Mouse (Mus musculus) ES-E14 (cell line): ENCODE measurements around the gene Dnajc11. TPM values are rescaled to one million over a fixed set of nuclear protein-coding genes. Genes with fewer than 3 reads are reported as not detected.
A peak's percentile ranks its signal among the peaks of the same experiment; 100 is the strongest.

Experiments
- DNase-seq: peaks from one replicate; pipeline ENCODE4 v3.0.0-alpha.2; 2013; ENCODE audit warnings: low read depth, low spot score
- H3K27ac ChIP-seq: 2 replicates; pipeline ENCODE4 v1.5.1; 2012; ENCODE audit warnings: low read depth, mild to moderate bottlenecking, low read length, moderate library complexity, mixed read lengths; ENCODE audit not compliant: poor library complexity, insufficient read depth, severe bottlenecking
- H3K36me3 ChIP-seq: 2 replicates; pipeline ENCODE4 v1.6.1; 2012; ENCODE audit warnings: mild to moderate bottlenecking, low read length, moderate library complexity, mixed read lengths; ENCODE audit not compliant: control insufficient read depth, poor library complexity, insufficient read depth, severe bottlenecking
- H3K4me1 ChIP-seq, 2 experiments: fragments of 150-350 bp in 1 of 2; sonication (generic) in 1 of 2; 2 replicates each; pipeline ENCODE4 v1.6.1; 2012; ENCODE audit warnings: low read length in 2 of 2, mild to moderate bottlenecking in 1 of 2, mixed read lengths in 1 of 2; ENCODE audit not compliant: control insufficient read depth in 2 of 2, insufficient read depth in 2 of 2, poor library complexity in 1 of 2
- H3K4me3 ChIP-seq, 2 experiments: fragments of 150-350 bp in 1 of 2; sonication (generic) in 1 of 2; 2 replicates each; pipeline ENCODE4 v1.5.1; 2012; ENCODE audit warnings: low read length in 2 of 2, low read depth in 1 of 2, mild to moderate bottlenecking in 1 of 2, mixed read lengths in 1 of 2; ENCODE audit not compliant: insufficient read depth in 1 of 2, poor library complexity in 1 of 2, severe bottlenecking in 1 of 2
- H3K9ac ChIP-seq: 2 replicates; pipeline ENCODE4 v1.6.1; 2012; ENCODE audit warnings: low read depth, mild to moderate bottlenecking, low read length, mixed read lengths; ENCODE audit not compliant: poor library complexity, insufficient read depth, severe bottlenecking
- H3K9me3 ChIP-seq: fragments of 150-350 bp; sonication (generic); 2 replicates; pipeline ENCODE4 v1.6.1; 2012; ENCODE audit warnings: low read depth, mild to moderate bottlenecking, low read length; ENCODE audit not compliant: control insufficient read depth, insufficient read depth
- CHD2 ChIP-seq: IDR thresholded peaks from 2 replicates; pipeline ENCODE4 v1.6.1; 2014; ENCODE audit warnings: mild to moderate bottlenecking, low read depth, low read length, inconsistent platforms
- HCFC1 ChIP-seq: IDR thresholded peaks from 2 replicates; pipeline ENCODE4 v1.6.1; 2012; ENCODE audit warnings: low read length, inconsistent platforms, borderline replicate concordance; ENCODE audit not compliant: insufficient read depth
- MAFK ChIP-seq: IDR thresholded peaks from 2 replicates; pipeline ENCODE4 v1.6.1; 2014; ENCODE audit warnings: mild to moderate bottlenecking, low read depth, low read length, inconsistent platforms; ENCODE audit not compliant: insufficient read depth
- ZC3H11A ChIP-seq: IDR thresholded peaks from 2 replicates; pipeline ENCODE4 v1.6.1; 2012; ENCODE audit warnings: low read depth, mild to moderate bottlenecking, inconsistent platforms, low read length, borderline replicate concordance
- ZNF384 ChIP-seq: IDR thresholded peaks from 2 replicates; pipeline ENCODE4 v1.6.1; 2012; ENCODE audit warnings: low read depth, low read length, inconsistent platforms
- in situ Hi-C, 2 experiments: fragments of 600-800 bp; cut with MboI; formaldehyde crosslinking; loops; one replicate each; pipeline ENCODE4 v1.15.1; 2025; ENCODE audit warnings: low sequenced_read_pairs in 2 of 2, inconsistent platforms in 1 of 2; ENCODE audit not compliant: unreplicated experiment in 2 of 2
- total RNA-seq: library from RNA; depleted of rRNA; stranded (reverse); fragments of 300-350 nt; gene quantifications from 2 replicates; pipeline ENCODE4 v1.2.3, GENCODE M21; 2012

Dnajc11 gene
- total RNA-seq, 1 experiment = 98.2 TPM

- H3K4me3 ChIP-seq = no peak overlapping the region
- H3K9ac ChIP-seq = no peak overlapping the region
- in situ Hi-C loops = no loop called here
- TF ChIP-seq CHD2 (no peak), ZNF384 (no peak), ZC3H11A (no peak), HCFC1 (no peak), MAFK (no peak)
- H3K4me1 ChIP-seq = peaks cover 0 to 14% of the 10 kb centered on the region in 2 experiments; a peak in 1 of 4 replicates
- H3K27ac ChIP-seq = no peak overlapping the region
- DNase-seq = no peak
- peaks cover 65% of the 10 kb centered on the region for H3K36me3 ChIP-seq
- H3K9me3 ChIP-seq = no peaks in the 10 kb centered on the region
Observed at GRCm38 (mm10) chr4:152019073-152019472, 85.6 kb downstream of the Dnajc11 start.

- H3K9me3 ChIP-seq = no peaks in the 10 kb centered on the region
- H3K4me1 ChIP-seq = peaks cover 0 to 14% of the 10 kb centered on the region in 2 experiments; a peak in 1 of 4 replicates
- in situ Hi-C loops = no loop called here
- no peak overlapping the region for H3K27ac ChIP-seq
- no peak overlapping the region for H3K9ac ChIP-seq
- DNase-seq = no peak
- H3K36me3 ChIP-seq = peaks cover 58% of the 10 kb centered on the region
- H3K4me3 ChIP-seq = no peak overlapping the region
- no peak for TF ChIP-seq ZC3H11A
- no peak for TF ChIP-seq ZNF384
- no peak for TF ChIP-seq MAFK
- TF ChIP-seq HCFC1 = no peak
- TF ChIP-seq CHD2 = no peak
Observed at GRCm38 (mm10) chr4:152020024-152020423, 86.5 kb downstream of the Dnajc11 start.

GRCm38 (mm10) chr4:152021568-152022097 lies 88.1 kb downstream of the Dnajc11 start:
- Histone ChIP-seq H3K4me1 (peaks cover 0 to 22% of the 10 kb centered on the region in 2 experiments; a peak in 2 of 4 replicates), H3K9me3 (no peaks in the 10 kb centered on the region), H3K36me3 (peaks cover 59% of the 10 kb centered on the region), H3K9ac (no peak overlapping the region), H3K27ac (no peak overlapping the region), H3K4me3 (no peak overlapping the region)
- no peak for DNase-seq
- TF ChIP-seq ZNF384 (no peak), HCFC1 (no peak), CHD2 (no peak), MAFK (peak; percentile 86), ZC3H11A (no peak)
- in situ Hi-C loops = no loop called here

GRCm38 (mm10) chr4:152022506-152022905 lies 89.0 kb downstream of the Dnajc11 start:
- TF ChIP-seq ZC3H11A = no peak
- TF ChIP-seq CHD2 = no peak
- TF ChIP-seq MAFK = no peak
- TF ChIP-seq HCFC1 = no peak
- no peak for TF ChIP-seq ZNF384
- H3K9ac ChIP-seq = no peak overlapping the region
- peaks cover 53% of the 10 kb centered on the region for H3K36me3 ChIP-seq

More at GRCm38 (mm10) chr4:152022506-152022905, 89.0 kb downstream of the Dnajc11 start:
- in situ Hi-C loops = no loop called here
- Histone ChIP-seq H3K4me1 (peaks cover 0 to 25% of the 10 kb centered on the region in 2 experiments; a peak in 2 of 4 replicates), H3K27ac (no peak overlapping the region), H3K9me3 (no peaks in the 10 kb centered on the region), H3K4me3 (no peak overlapping the region)
- no peak for DNase-seq
